Mouse (Mus musculus): ENCODE results near the gene Arhgef15. TPM values are rescaled to one million over a fixed set of nuclear protein-coding genes. Genes with fewer than 3 reads are reported as not detected.
A peak's percentile ranks its signal among the peaks of the same experiment; 100 is the strongest.

Arhgef15 gene
- polyA plus RNA-seq, 1 experiment from 2014 or later, result 8.9 TPM

DNA sequence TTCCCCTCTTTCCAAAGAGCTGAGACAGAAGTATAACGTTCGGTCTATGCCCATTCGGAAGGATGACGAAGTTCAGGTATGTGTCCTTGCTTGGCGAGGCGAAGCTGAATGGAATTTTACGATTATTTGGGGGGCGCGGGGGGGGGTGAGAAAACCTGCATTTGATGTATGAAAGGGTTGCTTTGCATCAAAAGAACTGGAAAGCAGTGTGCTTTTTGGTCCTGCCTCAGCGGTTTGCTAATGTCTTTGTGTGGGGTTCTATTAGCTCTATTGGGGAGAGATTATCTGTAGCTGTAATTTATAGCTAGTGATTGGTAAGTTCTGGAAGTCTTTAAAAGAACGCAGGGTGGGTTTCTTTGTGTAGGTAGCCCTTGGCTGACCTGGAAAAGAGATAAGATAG lies 54.9 kb downstream of the Arhgef15 start:
- H3K27ac ChIP-seq, result no peak overlapping the region
- WGBS, result 2% methylated on average over 11 of the region's 11 CpGs
- ATAC-seq (replicated peaks; ENCODE audit: low FRiP score, low read depth), result no peak

DNA sequence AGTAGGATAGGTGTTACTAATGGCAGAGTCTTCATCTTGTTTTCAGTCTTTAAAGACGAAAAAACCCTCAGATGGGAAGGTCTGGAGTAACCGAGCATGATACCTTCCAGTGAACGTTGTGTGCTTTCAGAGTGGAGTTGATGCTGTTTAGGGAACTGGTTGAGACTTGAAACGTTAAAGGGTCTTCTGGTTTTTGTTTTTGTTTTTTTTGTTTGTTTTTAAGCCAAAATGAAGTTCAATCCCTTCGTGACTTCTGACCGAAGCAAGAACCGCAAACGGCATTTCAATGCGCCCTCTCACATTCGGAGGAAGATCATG lies 55.3 kb downstream of the Arhgef15 start:
- Histone ChIP-seq H3K9ac (ENCODE audit: low read depth, low read length) (peak overlapping the region; percentile 82), H3K4me1 (replicated peaks; ENCODE audit: insufficient read depth, low read length) (peaks cover 5% of the 10 kb centered on the region), H3K4me2 (ENCODE audit: low read length) (peak overlapping the region; percentile 61), H3K27ac (peak overlapping the region; percentile 94), H3K36me3 (ENCODE audit: insufficient read depth, low read length) (peaks cover 29% of the 10 kb centered on the region), H3K27me3 (ENCODE audit: insufficient read depth, low read length) (no peaks in the 10 kb centered on the region), H3K9me3 (replicated peaks; ENCODE audit: low read length) (no peaks in the 10 kb centered on the region), H3K4me3 (replicated peaks; ENCODE audit: low read depth, low read length) (peak overlapping the region; percentile 62)
- WGBS, result 1% methylated on average over 10 of the region's 10 CpGs
- DNase-seq (ENCODE audit: low spot score) (no peak), ATAC-seq (replicated peaks; ENCODE audit: low FRiP score, low read depth) (no peak; the same call in 1 of the 2 replicates)
- TF ChIP-seq CTCF (IDR thresholded peaks at IDR 0.05; ENCODE audit: low read depth), result no peak

More for the DNA sequence above, 54.9 kb downstream of the Arhgef15 start:
- H3K36me3 ChIP-seq (ENCODE audit: insufficient read depth, low read length), result peaks cover 29% of the 10 kb centered on the region
- H3K4me2 ChIP-seq (ENCODE audit: low read length), result peak overlapping the region; percentile 61
- H3K4me1 ChIP-seq (replicated peaks; ENCODE audit: insufficient read depth, low read length), result peaks cover 5% of the 10 kb centered on the region
- H3K9ac ChIP-seq (ENCODE audit: low read depth, low read length), result peak overlapping the region; percentile 82
- no peaks in the 10 kb centered on the region for H3K9me3 ChIP-seq (replicated peaks; ENCODE audit: low read length)
- no peaks in the 10 kb centered on the region for H3K27me3 ChIP-seq (ENCODE audit: insufficient read depth, low read length)
- H3K4me3 ChIP-seq (replicated peaks; ENCODE audit: low read depth, low read length), result peak overlapping the region; percentile 62
- no peak for TF ChIP-seq CTCF (IDR thresholded peaks at IDR 0.05; ENCODE audit: low read depth)
- DNase-seq (ENCODE audit: low spot score), result no peak

DNA sequence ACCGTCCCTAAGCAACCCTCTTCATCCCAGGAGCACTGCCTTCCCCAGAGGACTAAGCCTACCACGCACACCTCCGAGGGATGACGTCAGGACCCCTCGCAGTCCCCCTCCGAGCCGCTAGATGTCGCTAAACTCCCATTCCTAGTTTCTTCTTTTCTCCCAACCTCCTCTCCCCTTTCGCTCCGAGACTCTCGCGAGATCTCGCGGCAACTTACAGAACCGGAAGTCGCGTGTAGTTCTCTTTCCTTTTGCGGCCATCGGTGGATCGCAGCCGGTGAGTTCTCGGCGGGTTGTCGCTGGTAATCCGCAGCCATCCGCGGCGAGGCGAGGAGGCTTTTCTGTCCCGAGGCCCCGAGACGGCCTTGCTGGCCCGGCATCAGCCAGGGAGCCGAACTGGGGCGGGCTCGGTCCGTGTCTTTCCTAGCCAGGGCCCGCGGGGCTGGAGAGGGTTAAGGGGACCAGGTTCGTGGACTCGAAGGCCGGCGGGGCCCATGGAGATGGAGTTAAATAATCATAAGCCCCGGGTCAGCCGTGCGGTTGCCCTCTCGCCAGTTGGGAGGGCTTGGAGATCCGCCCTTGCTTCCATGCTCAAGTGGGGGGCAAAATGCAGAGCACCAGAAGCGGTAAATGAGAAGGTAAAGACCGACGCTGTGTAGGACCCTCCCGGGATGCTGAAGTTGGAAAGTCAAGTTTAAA lies 55.8 kb downstream of the Arhgef15 start, which contains the start of gene Rpl26:
TSS of gene Rpl26 (plus strand) at position 233 of the 696 bp plus-strand sequence.
- DNase-seq (ENCODE audit: low spot score) (peak; percentile 98), ATAC-seq (replicated peaks; ENCODE audit: low FRiP score, low read depth) (peak; percentile 86)
- under 1% methylated on average over 52 of the region's 52 CpGs for WGBS
- TF ChIP-seq CTCF (IDR thresholded peaks at IDR 0.05; ENCODE audit: low read depth), result peak; percentile 99
- peak within 1 kb of the TSS; percentile 71 for H3K4me2 ChIP-seq (ENCODE audit: low read length)
- H3K4me3 ChIP-seq (replicated peaks; ENCODE audit: low read depth, low read length), result peak within 1 kb of the TSS; percentile 62
- H3K27ac ChIP-seq, result peak within 1 kb of the TSS; percentile 94
- peaks cover 5% of the 10 kb centered on the region for H3K4me1 ChIP-seq (replicated peaks; ENCODE audit: insufficient read depth, low read length)
- peak within 1 kb of the TSS; percentile 82 for H3K9ac ChIP-seq (ENCODE audit: low read depth, low read length)
- H3K36me3 ChIP-seq (ENCODE audit: insufficient read depth, low read length), result peaks cover 29% of the 10 kb centered on the region
- H3K27me3 ChIP-seq (ENCODE audit: insufficient read depth, low read length), result no peaks in the 10 kb centered on the region
- no peaks in the 10 kb centered on the region for H3K9me3 ChIP-seq (replicated peaks; ENCODE audit: low read length)

DNA sequence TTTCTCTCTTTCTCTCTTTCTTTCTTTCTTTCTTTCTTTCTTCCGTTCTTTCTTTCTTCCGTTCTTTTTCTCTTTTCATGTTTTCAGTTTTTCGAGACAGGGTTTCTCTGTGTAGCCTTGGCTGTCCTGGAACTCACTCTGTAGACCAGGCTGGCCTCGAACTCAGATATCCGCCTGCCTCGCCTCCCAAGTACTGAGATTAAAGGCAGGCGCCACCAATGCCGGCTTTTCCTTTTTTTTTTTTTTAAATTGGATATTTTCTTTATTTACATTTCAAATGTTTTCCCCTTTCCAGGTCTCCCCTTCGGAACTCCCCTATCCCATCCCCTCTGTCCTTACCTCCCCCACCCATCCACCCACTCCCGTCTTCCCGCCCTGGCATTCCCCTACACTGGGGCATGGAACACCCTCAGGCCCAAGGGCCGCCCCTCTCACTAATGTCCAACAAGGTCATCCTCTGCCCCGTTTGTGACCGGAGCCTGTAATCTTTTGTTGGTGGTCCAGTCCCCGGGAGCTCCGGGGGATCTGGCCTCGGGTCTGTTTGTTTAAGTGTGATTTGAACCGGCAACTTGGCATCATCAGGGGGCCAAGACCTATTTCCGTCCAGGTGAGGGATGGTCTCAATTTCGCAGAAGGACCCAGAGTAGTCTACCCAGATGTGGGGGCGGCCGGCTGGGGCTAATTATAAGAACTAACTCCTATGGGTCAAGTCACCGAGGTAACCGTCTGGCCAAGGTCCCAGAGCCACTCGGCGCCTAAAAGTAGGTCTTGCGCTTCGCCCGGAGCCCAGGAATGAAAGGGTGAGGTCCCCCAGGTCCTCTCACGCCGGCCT lies 56.5 kb downstream of the Arhgef15 start:
- DNase-seq (ENCODE audit: low spot score), result no peak
- WGBS, result 27% methylated on average over 31 of the region's 31 CpGs
- ATAC-seq (replicated peaks; ENCODE audit: low FRiP score, low read depth), result no peak

DNA sequence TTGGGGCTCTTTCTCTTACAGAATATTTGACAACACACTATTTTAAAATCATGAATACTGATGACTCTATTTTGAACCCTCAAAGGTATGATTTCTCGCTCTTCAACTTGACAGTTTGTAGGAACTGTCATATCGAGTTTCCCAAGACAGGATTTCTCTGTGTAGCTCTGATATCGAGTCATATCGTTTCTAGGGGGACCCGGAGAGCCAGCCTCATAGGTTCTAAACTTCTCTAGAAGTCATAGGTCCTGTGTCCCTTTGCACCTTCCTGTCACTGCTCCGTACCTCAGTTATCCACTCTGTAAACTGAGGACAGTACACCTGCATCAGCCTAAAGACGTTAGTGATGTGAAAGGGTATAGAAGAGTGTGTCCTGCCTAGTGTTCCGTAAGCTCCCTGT lies 57.5 kb downstream of the Arhgef15 start:
- Histone ChIP-seq H3K4me3 (replicated peaks; ENCODE audit: low read depth, low read length) (no peak overlapping the region), H3K4me2 (ENCODE audit: low read length) (no peak overlapping the region), H3K4me1 (replicated peaks; ENCODE audit: insufficient read depth, low read length) (peaks cover 5% of the 10 kb centered on the region), H3K27ac (no peak overlapping the region), H3K9me3 (replicated peaks; ENCODE audit: low read length) (no peaks in the 10 kb centered on the region), H3K27me3 (ENCODE audit: insufficient read depth, low read length) (no peaks in the 10 kb centered on the region), H3K36me3 (ENCODE audit: insufficient read depth, low read length) (peaks cover 17% of the 10 kb centered on the region), H3K9ac (ENCODE audit: low read depth, low read length) (no peak overlapping the region)
- DNase-seq (ENCODE audit: low spot score) (no peak), ATAC-seq (replicated peaks; ENCODE audit: low FRiP score, low read depth) (no peak)
- WGBS, result 79% methylated on average over 8 of the region's 8 CpGs
- no peak for TF ChIP-seq CTCF (IDR thresholded peaks at IDR 0.05; ENCODE audit: low read depth)

More for the DNA sequence above, 56.5 kb downstream of the Arhgef15 start:
- Histone ChIP-seq H3K4me1 (replicated peaks; ENCODE audit: insufficient read depth, low read length) (peaks cover 5% of the 10 kb centered on the region), H3K9ac (ENCODE audit: low read depth, low read length) (peak overlapping the region; percentile 43), H3K27me3 (ENCODE audit: insufficient read depth, low read length) (no peaks in the 10 kb centered on the region), H3K9me3 (replicated peaks; ENCODE audit: low read length) (no peaks in the 10 kb centered on the region), H3K36me3 (ENCODE audit: insufficient read depth, low read length) (peaks cover 24% of the 10 kb centered on the region), H3K27ac (no peak overlapping the region), H3K4me3 (replicated peaks; ENCODE audit: low read depth, low read length) (peak overlapping the region; percentile 62; the same call in 1 of the 2 replicates), H3K4me2 (ENCODE audit: low read length) (peak overlapping the region; percentile 71)
- TF ChIP-seq CTCF (IDR thresholded peaks at IDR 0.05; ENCODE audit: low read depth), result no peak

DNA sequence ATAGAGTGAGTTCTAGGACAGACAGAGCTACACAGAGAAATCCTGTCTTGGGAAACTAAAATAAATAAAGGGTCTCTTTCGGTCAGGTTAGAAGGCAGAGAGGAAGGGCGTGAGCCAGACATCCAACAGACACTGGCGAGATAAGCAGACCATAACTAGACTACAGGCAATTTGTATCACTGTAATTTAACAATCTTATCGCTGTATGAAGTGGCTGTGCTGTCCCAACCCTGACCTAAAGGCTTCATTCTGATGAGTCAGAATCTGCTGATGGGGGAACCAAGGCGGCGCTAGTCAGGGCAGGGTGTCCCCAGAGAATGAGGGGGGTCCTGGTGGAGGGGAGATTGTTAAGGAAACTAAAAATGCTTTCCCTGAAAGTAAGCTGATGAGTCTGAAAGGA lies 58.5 kb downstream of the Arhgef15 start:
- Histone ChIP-seq H3K36me3 (ENCODE audit: insufficient read depth, low read length) (peaks cover 10% of the 10 kb centered on the region), H3K27ac (no peak overlapping the region)
- 86% methylated on average over 6 of the region's 6 CpGs for WGBS

More for the DNA sequence above, 58.5 kb downstream of the Arhgef15 start:
- Histone ChIP-seq H3K9ac (ENCODE audit: low read depth, low read length) (no peak overlapping the region), H3K4me3 (replicated peaks; ENCODE audit: low read depth, low read length) (no peak overlapping the region), H3K27me3 (ENCODE audit: insufficient read depth, low read length) (no peaks in the 10 kb centered on the region), H3K4me1 (replicated peaks; ENCODE audit: insufficient read depth, low read length) (peaks cover 5% of the 10 kb centered on the region), H3K4me2 (ENCODE audit: low read length) (no peak overlapping the region), H3K9me3 (replicated peaks; ENCODE audit: low read length) (no peaks in the 10 kb centered on the region)
- TF ChIP-seq CTCF (IDR thresholded peaks at IDR 0.05; ENCODE audit: low read depth), result no peak
- ATAC-seq (replicated peaks; ENCODE audit: low FRiP score, low read depth), result no peak
- DNase-seq (ENCODE audit: low spot score), result no peak
